Mouse (Mus musculus) heart, postnatal 10 days (tissue): Measurements from ENCODE around the gene Adal. TPM values are rescaled to one million over a fixed set of nuclear protein-coding genes. Genes with fewer than 3 reads are reported as not detected.
"Not testable (repeated sequence)": the region's sequence is repeated elsewhere in the genome, so short reads cannot be mapped to it uniquely, and the experiment has no call there.

Source experiments
- DNase-seq, 2 experiments: peaks; one replicate each; pipeline ENCODE4 v3.0.0; 2021
- intact Hi-C: fragments of 180-260 bp; cut with DNase I; formaldehyde crosslinking; loops from one replicate; pipeline ENCODE4 v1.15.1; 2025
- total RNA-seq, 2 experiments: library from RNA; stranded (reverse); gene quantifications; 2 replicates each; pipeline ENCODE4 v1.2.3; 2021

Adal gene
- total RNA-seq = 10 to 100 TPM; 10.4 to 13.6 TPM

- DNase-seq = peak; percentile 94 to 95
- intact Hi-C loops = no loop called here
These were observed at the start of gene Adal, which contains the start of gene Lcmt2 for GRCm38 (mm10) chr2:121140018-121140882. Gene Adal, plus strand, starts transcription at chr2:121140428. Gene Lcmt2, minus strand, starts transcription at chr2:121140653.

GRCm38 (mm10) chr2:121102051-121102450 lies 38.2 kb upstream of the Adal start:
- DNase-seq = peak; percentile 60 to 77
- intact Hi-C loops = loop anchor here (1.0 to 5.0 kb wide), 2 partner anchors 61 to 125 kb away; partner anchors contain the start of gene Tmem62

- no peak for DNase-seq
- intact Hi-C loops = no loop called here
These were observed 34.3 kb upstream of the Adal start for GRCm38 (mm10) chr2:121105940-121106339.

GRCm38 (mm10) chr2:121109695-121110094 lies 30.5 kb upstream of the Adal start, which contains the start of gene Tgm7:
Gene Tgm7, minus strand, starts transcription at chr2:121109795.
- intact Hi-C loops = no loop called here

DNA sequence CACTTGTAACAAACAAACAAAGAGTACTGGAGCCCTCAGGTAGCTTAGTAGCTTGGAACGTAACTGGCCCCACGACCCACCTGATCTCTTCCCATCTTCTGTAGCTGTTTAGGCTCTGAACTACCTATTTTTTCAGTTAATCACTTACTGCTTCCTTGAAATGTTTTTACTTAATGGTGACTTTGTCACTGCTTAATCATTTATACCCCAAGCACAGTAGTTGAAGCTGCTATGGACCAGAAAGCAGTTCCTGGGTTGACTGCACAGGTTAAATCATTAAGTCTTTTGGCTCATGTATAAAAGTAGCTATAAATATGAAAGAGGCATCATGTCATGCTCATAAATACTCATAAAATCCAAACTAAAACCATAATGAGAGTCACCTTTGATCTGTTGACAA lies 24.8 kb upstream of the Adal start:
- intact Hi-C loops = no loop called here
- no peak for DNase-seq

More at GRCm38 (mm10) chr2:121109695-121110094, 30.5 kb upstream of the Adal start, which contains the start of gene Tgm7:
- DNase-seq = no peak

DNA sequence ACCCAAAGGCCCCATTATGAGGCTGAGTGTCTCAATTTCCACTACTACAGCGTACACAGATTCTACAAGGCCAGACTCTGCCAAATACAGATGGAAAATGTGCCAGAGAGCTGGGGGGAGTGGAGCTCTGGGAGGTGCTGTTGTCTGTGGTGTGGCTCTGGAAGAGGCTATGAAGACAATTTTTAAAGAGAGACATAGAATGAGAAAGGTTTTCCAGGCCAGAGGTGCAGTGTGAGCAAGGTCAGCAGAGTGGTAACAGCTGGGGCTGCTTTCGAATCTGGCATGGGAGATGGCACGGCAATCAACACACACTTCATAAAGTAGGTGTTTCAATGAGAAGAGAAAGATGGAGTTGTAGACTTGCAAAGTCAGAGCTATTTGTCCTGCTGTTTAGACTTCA lies 21.0 kb upstream of the Adal start:
- intact Hi-C loops = no loop called here
- no peak for DNase-seq

GRCm38 (mm10) chr2:121126302-121126701 lies 13.9 kb upstream of the Adal start:
- intact Hi-C loops, DNase-seq: not testable (repeated sequence)

GRCm38 (mm10) chr2:121127536-121127935 lies 12.7 kb upstream of the Adal start:
- intact Hi-C loops = no loop called here
- DNase-seq = no peak

DNA sequence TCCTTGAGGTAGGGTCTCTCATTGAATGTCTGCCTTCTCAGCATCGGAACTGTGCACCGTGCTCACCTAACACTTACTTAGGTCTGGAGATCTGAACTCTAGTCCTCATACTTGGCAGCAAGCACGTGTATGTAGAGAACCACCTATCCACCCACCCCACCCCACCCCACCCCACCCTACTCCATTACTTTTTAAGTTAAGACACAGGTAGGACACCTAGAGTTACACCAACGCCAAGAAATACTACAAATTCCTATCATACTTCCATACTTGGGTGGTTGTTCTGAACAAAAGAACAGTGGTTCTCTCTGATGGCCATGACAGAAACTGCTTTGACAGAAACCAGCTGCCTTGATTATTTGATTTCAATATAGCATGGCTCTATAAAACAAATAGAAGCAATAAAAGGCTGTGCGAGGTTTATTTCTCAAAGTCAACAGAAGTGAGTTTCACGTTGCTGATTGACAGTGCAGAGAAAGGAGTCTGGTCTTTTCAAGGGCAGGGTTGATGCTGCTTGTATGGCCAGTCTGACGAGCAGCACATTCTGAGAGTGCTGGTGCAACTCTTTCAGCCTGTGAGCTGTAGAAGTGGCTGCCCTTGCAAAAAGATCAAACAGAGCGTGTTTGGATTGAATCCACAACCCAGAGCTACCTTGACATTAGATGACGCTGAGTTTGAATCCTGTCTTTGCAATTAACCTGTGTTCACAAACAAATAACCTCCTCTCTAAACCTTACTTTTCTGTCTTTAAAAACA lies 11.2 kb upstream of the Adal start:
- DNase-seq = no peak
- intact Hi-C loops = no loop called here

GRCm38 (mm10) chr2:121132822-121133221 lies 7.4 kb upstream of the Adal start:
- intact Hi-C loops = no loop called here
- DNase-seq = no peak

- no peak for DNase-seq
- intact Hi-C loops = no loop called here
These were observed 2.9 kb upstream of the Adal start for GRCm38 (mm10) chr2:121137371-121137770.

DNA sequence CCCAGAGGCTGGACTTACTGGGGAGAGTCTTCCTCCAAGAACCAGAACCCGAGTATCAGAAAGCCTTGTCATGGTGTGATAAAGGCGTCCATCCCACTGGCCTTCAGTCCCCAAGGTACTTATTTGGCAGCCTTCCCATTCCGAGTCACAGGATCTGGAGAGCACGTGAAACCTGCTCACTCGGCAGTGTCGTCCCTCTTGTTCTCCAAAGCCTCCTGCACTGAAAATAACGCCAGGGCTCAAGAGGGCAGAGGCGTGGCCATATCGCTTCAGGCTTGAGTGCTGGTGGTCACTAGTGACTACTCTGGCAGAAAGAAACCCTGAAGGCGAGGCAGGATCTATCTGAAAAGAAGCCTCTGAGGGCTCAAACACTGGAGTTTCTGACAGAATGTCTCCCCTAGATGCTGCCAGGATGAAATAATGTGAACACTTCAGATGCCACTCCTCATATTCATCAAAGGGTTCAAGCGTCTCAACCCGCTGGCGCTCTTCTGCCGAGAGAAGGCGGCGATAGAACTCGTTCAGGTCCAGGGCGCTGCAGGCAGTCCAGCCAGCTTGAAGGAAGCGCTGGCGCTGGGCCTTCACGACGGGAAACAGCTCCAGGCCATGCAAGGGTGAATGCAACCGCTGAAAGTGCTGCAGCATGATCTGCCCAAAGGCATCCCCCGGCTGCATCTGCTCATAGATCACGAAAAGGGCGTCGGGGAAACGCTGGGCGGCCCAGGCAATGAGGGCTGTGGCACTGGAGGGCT lies 786 bp upstream of the Adal start:
- DNase-seq = peak; percentile 75 to 78
- intact Hi-C loops = no loop called here

GRCm38 (mm10) chr2:121141216-121142035 lies 1.2 kb downstream of the Adal start:
- DNase-seq = peak in 1 of 2 experiments; percentile 15
- intact Hi-C loops = loop anchor here (2.0 kb wide), 1 partner anchor 29 kb away; the partner anchor contains the start of genes Tubgcp4 and Zscan29

DNA sequence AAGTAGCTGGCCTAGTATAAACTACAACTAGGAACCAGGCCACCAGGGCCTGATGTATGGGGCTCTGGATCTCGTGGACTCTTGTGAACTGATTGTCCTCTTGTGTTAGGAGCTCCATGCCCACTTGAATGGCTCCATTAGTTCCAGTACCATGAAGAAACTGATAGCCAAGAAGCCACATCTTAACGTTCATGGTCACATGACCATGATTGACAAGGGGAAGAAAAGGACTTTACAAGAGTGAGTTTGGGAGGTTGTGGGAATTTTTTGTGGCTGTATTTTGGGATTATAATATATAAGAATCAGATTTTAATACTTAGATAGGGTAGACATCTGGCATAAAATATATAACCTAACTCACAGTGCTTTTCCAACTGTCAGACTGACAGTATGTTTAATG lies 2.2 kb downstream of the Adal start:
- intact Hi-C loops = loop anchor here (2.0 kb wide), 1 partner anchor 28 kb away; the partner anchor contains the start of genes Tubgcp4 and Zscan29
- DNase-seq = no peak

DNA sequence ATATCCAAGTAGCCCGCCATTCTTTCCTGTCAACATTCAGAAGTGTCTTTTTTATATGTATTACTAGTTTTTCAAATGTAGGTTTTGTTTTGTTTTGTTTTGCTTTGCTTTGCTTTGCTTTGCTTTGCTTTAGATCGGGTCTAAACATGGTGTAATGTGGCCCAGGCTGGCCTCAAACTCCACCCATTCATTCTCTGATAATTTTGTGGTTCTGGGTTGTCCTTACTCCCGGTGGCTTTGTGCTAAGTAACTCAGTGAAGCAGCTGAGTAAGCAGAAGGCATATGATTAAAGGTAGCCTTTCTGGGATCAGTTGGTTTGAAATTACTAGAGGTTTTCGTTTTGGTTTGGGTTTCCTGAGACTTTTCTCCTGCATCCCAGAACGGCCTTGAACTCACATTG lies 9.5 kb downstream of the Adal start:
- no peak for DNase-seq
- intact Hi-C loops = no loop called here

- intact Hi-C loops = no loop called here
- DNase-seq = no peak
These were observed 12.9 kb downstream of the Adal start for GRCm38 (mm10) chr2:121153100-121153499.

GRCm38 (mm10) chr2:121169173-121169572 lies 28.9 kb downstream of the Adal start:
- DNase-seq = no peak
- intact Hi-C loops = no loop called here

DNA sequence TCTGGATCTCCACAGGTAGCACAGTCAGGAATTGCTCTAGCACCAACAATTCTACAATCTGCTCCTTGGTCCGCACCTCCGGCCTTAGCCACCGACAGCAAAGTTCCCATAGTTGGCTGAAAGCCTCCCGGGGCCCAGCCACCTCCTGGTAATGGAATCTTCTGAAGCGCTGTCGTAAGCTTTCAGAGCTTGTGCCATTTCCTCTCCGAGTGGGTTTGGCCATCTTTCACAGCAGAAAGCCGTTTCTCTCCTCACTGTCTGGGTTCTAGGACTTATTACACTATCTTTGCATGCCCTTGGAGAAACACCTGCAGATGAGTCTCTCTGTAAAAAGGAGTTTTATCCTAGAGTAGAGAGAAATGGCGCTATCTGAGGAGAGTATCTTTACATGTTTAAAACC lies 29.7 kb downstream of the Adal start:
- DNase-seq = peak; percentile 50 to 54
- intact Hi-C loops = loop anchor here (2.0 kb wide), 1 partner anchor 27 kb away; no protein-coding TSS in a partner anchor

DNA sequence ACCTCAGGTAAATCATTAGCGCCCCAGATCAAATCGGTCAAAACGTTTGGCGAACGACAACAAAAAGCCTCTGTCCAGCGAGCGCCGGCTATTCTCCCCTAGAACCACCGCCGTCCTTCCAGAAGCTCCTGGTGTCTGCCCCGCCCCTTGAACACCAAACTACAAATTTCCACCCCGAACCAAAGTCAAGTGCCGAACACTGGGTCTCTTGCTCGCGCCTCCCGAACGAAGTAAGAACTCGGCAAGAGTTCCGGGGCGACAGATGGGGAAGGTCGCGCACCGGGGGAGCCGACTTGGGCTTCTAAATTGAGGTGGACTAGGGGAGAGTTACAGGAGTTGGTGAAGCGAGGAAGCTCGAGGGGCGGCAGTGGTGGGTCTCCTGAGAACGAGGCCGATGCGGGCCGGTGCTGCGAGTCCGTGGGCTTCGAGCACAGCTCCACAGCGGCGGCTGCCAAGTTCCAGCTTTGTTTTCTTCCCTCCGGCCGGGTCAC lies 30.3 kb downstream of the Adal start, which contains the start of gene Tubgcp4:
Gene Tubgcp4 (plus strand): TSS at position 174 of the 491 bp plus-strand sequence.
- no peak for DNase-seq
- intact Hi-C loops = loop anchor here (2.0 kb wide), 1 partner anchor 28 kb away; no protein-coding TSS in a partner anchor
